In genomic region chr10:83219729-83220128, GRCm38 (mm10) we compare ENCODE assay signal across 8 mouse cellular contexts.
A peak's percentile ranks its signal among the peaks of the same experiment; 100 is the strongest.
DNase-seq lines count a peak whose midpoint lies in the region; TF ChIP-seq lines count a peak whose summit lies in the region.

No protein-coding gene starts in this region.

- no peak overlapping the region for H3K27ac ChIP-seq in CH12.LX (ENCODE audit: insufficient read depth, low read depth)

- H3K4me3 ChIP-seq in CH12.LX (replicated peaks in 1 of 3; ENCODE audit: low read depth in 2 of 3, low read length in 2 of 3, poor library complexity in 1 of 3): no peak overlapping the region

- no peaks in the 10 kb centered on the region for H3K36me3 ChIP-seq in CH12.LX (replicated peaks in 1 of 2; ENCODE audit: control insufficient read depth in 1 of 2, insufficient read depth in 1 of 2, low read length in 1 of 2)

- no peak for TF ChIP-seq EP300 in CH12.LX (IDR thresholded peaks at IDR 0.05; ENCODE audit: low read length)

- H3K4me1 ChIP-seq in CH12.LX (ENCODE audit: control insufficient read depth in 1 of 2, insufficient read depth in 2 of 2): peaks cover 12 to 25% of the 10 kb centered on the region in 2 experiments

- dilution Hi-C loops in CH12.LX (cut with MboI; ENCODE audit: extremely low pct_ligation_motif_present, extremely low pct_unique_long_range_greater_than_20kb, low sequenced_read_pairs): no loop called here

- peak; percentile 53 for TF ChIP-seq RAD21 in CH12.LX (IDR thresholded peaks at IDR 0.05; ENCODE audit: low read depth, low read length)

- no peaks in the 10 kb centered on the region for H3K79me2 ChIP-seq in CH12.LX (replicated peaks; ENCODE audit: control insufficient read depth, extremely low read depth, insufficient read depth, poor library complexity, severe bottlenecking)

- H3K9me3 ChIP-seq in CH12.LX (replicated peaks; ENCODE audit: low read length): no peaks in the 10 kb centered on the region

- no peak overlapping the region for H3K4me2 ChIP-seq in CH12.LX (ENCODE audit: insufficient read depth, low read depth, poor library complexity, severe bottlenecking)

- H3K27me3 ChIP-seq in CH12.LX (replicated peaks): no peaks in the 10 kb centered on the region

- DNase-seq in CH12.LX (ENCODE audit: extremely low read depth): peak; percentile 67
- DNase-seq in adrenal gland, adult 18-20 months (ENCODE audit: low spot score in 2 of 2): peak; percentile 59 to 61
- peak; percentile 87 for DNase-seq in embryo, embryonic 10.5 days (ENCODE audit: low spot score)
- DNase-seq in heart, postnatal 10 days: peak; percentile 73 to 78
- DNase-seq in layer of hippocampus, adult 11-12 months (ENCODE audit: low spot score): peak; percentile 70
- peak; percentile 39 to 71 for DNase-seq in lung, postnatal 4 days
- DNase-seq in retina, postnatal 1 day: peak; percentile 85
- DNase-seq in urinary bladder, postnatal 4 days (ENCODE audit: low spot score in 2 of 2): peak; percentile 30 to 75

- TF ChIP-seq POLR2A in CH12.LX (IDR thresholded peaks at IDR 0.05; ENCODE audit: low read depth, low read length): no peak

- in situ Hi-C loops in CH12.LX (cut with MboI; ENCODE audit: low pct_ligation_motif_present, low pct_unique_long_range_greater_than_20kb, low sequenced_read_pairs): loop anchor here (25.0 kb wide), 1 partner anchor 432 kb away; no protein-coding TSS in a partner anchor

- peak; percentile 70 to 75 for TF ChIP-seq CTCF in CH12.LX (conservative IDR thresholded peaks at IDR 0.05 in 1 of 2, IDR thresholded peaks at IDR 0.05 in 1 of 2; ENCODE audit: low read depth in 2 of 2, low read length in 2 of 2)

- no peak overlapping the region for H3K9ac ChIP-seq in CH12.LX (ENCODE audit: insufficient read depth, low read depth)

- intact Hi-C loops in heart, postnatal 10 days (cut with DNase I): loop anchor here (5.0 kb wide), 1 partner anchor 138 kb away; no protein-coding TSS in a partner anchor

TF ChIP-seq in CH12.LX, 34 proteins besides CTCF, POLR2A, EP300 and RAD21:
- no peak for TF ChIP-seq ELF1 (IDR thresholded peaks at IDR 0.05; ENCODE audit: low read depth, low read length)
- TF ChIP-seq SMC3 (IDR thresholded peaks at IDR 0.05; ENCODE audit: low read depth, low read length): peak; percentile 41; the same call in 1 of the 2 replicates
TF ChIP-seq in CH12.LX: peak in this region for 1.
